Mouse (Mus musculus) kidney, postnatal 0 days (tissue): ENCODE data around the gene Cse1l. TPM values are rescaled to one million over a fixed set of nuclear protein-coding genes. Genes with fewer than 3 reads are reported as not detected.

Source experiments
- ATAC-seq: fragments of 200-750 bp; cut with Nextera tagmentation; replicated peaks from 2 replicates; pipeline ENCODE4 v1.8.0; 2017; ENCODE audit warnings: low read depth, moderate number of reproducible peaks, moderate TSS enrichment, moderate library complexity; ENCODE audit not compliant: low FRiP score
- DNase-seq: peaks from one replicate; pipeline ENCODE4 v3.0.0-alpha.2; 2016; ENCODE audit warnings: low spot score
- H3K27ac ChIP-seq: fragments of 300-500 bp; sonication (generic); 2 replicates; pipeline ENCODE4 v1.5.1; 2014; ENCODE audit warnings: mild to moderate bottlenecking
- H3K27me3 ChIP-seq: fragments of 300-500 bp; sonication (generic); 2 replicates; pipeline ENCODE4 v1.6.1; 2014; ENCODE audit warnings: low read length, mixed read lengths; ENCODE audit not compliant: insufficient read depth
- H3K36me3 ChIP-seq: fragments of 300-500 bp; sonication (generic); 2 replicates; pipeline ENCODE4 v1.6.1; 2014; ENCODE audit warnings: low read length, mixed read lengths; ENCODE audit not compliant: insufficient read depth
- H3K4me1 ChIP-seq: fragments of 300-500 bp; sonication (generic); replicated peaks from 2 replicates; pipeline ENCODE4 v1.6.1; 2014; ENCODE audit warnings: antibody characterized with exemption, low read length, mixed read lengths; ENCODE audit not compliant: insufficient read depth
- H3K4me2 ChIP-seq: fragments of 300-500 bp; sonication (generic); 2 replicates; pipeline ENCODE4 v1.6.1; 2014; ENCODE audit warnings: mild to moderate bottlenecking, low read length, moderate library complexity, mixed read lengths
- H3K4me3 ChIP-seq: fragments of 300-500 bp; sonication (generic); replicated peaks from 2 replicates; pipeline ENCODE4 v1.5.1; 2014; ENCODE audit warnings: low read depth, low read length
- H3K9ac ChIP-seq: fragments of 300-500 bp; sonication (generic); 2 replicates; pipeline ENCODE4 v1.6.1; 2014; ENCODE audit warnings: low read depth, low read length
- H3K9me3 ChIP-seq: fragments of 300-500 bp; sonication (generic); replicated peaks from 2 replicates; pipeline ENCODE4 v1.6.1; 2016; ENCODE audit warnings: low read length, inconsistent platforms, mixed read lengths
- CTCF ChIP-seq: IDR thresholded peaks from 2 replicates; pipeline ENCODE4 v1.5.1; 2016; ENCODE audit warnings: antibody characterized with exemption, low read depth, mild to moderate bottlenecking, moderate library complexity
- WGBS: fragments of 180-500 bp; shearing (Covaris S2); extraction: QIAGEN DNeasy Blood & Tissue Kit; methylation state at CpG from one replicate; pipeline ENCODE4 v1.1.7; 2014; 5-methylcytosine and 5-hydroxymethylcytosine counted together
- polyA plus RNA-seq: library from polyadenylated mRNA; unstranded; fragments of >200 nt; fragmentation: Nextera tagmentation; extraction: Ambion mirVana; gene quantifications from 2 replicates; pipeline ENCODE4 v1.2.1, GENCODE M21; 2015

Gene Cse1l
- polyA plus RNA-seq, 1 experiment from 2014 or later, result 64.2 TPM

DNA sequence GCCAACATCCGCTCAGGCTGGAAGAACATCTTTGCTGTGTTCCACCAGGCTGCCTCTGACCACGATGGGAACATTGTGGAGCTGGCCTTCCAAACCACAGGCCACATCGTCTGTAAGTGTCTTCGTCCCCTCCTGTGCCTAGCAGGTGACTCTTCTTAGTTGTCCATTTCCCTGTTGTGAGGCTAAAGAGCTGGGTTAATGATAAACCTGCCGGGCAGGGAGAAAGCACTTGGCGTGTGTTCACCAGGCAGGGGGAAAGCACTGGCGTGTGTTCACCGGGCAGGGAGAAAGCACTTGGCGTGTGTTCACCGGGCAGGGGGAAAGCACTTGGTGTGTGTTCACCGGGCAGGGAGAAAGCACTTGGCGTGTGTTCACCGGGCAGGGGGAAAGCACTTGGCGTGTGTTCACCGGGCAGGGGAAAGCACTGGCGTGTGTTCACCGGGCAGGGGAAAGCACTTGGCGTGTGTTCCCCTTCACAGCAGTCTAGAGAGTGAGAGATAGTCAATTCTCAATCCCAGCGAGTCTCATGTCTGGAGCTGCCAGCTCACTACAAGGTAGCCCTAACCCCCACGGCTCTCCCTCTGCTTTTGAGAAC, 35.5 kb upstream of the Cse1l start:
- no peak overlapping the region for H3K4me2 ChIP-seq
- no peaks in the 10 kb centered on the region for H3K27me3 ChIP-seq
- no peak overlapping the region for H3K27ac ChIP-seq
- no peak for TF ChIP-seq CTCF
- H3K9ac ChIP-seq, result no peak overlapping the region
- DNase-seq, result peak; percentile 8
- H3K36me3 ChIP-seq, result peaks cover 46% of the 10 kb centered on the region
- WGBS, result 67% methylated on average over 20 of the region's 20 CpGs
- 0 out of 2 replicates have a peak, but pooled peaks have one; percentile 29 for ATAC-seq
- no peaks in the 10 kb centered on the region for H3K9me3 ChIP-seq
- no peaks in the 10 kb centered on the region for H3K4me1 ChIP-seq
- no peak overlapping the region for H3K4me3 ChIP-seq

GRCm38 (mm10) chr2:166870899-166871298, 34.9 kb upstream of the Cse1l start:
- WGBS, result 92% methylated on average over 10 of the region's 10 CpGs
- Histone ChIP-seq H3K27me3 (no peaks in the 10 kb centered on the region), H3K4me1 (no peaks in the 10 kb centered on the region), H3K9me3 (no peaks in the 10 kb centered on the region), H3K36me3 (peaks cover 41% of the 10 kb centered on the region), H3K4me2 (no peak overlapping the region), H3K4me3 (no peak overlapping the region), H3K9ac (no peak overlapping the region), H3K27ac (no peak overlapping the region)
- TF ChIP-seq CTCF, result no peak
- ATAC-seq (no peak), DNase-seq (no peak)

DNA sequence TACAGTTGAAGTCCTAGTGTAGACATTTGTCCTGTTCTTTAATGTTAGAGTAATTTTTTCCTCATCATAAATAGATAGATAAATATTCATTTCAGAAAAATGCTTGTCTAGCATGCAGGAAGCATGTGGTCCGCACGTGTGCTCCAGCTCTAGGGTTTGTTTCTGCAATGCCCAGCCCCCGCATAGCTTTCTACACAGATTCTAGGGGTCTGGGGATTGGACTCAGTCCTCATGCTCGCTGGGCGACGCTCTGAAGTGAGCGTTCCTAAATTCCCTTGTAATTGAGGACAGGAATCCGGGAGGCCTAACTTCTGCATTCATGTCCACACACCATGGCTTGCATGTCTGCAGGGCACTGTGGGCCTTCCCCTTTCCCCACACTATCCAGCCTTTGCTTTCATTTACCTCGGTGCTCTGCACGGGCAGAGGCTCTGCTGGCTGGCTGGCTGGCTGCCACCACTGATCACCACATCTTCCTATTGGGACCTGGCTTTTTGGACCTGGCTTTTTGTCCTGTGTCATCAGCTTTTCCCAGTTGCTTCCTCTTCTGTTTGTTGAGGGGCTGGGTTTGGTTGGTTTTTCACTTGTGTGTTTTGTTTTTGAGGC, 31.1 kb upstream of the Cse1l start:
- peaks cover 27% of the 10 kb centered on the region for H3K36me3 ChIP-seq
- WGBS, result 82% methylated on average over 10 of the region's 10 CpGs
- no peak for DNase-seq

DNA sequence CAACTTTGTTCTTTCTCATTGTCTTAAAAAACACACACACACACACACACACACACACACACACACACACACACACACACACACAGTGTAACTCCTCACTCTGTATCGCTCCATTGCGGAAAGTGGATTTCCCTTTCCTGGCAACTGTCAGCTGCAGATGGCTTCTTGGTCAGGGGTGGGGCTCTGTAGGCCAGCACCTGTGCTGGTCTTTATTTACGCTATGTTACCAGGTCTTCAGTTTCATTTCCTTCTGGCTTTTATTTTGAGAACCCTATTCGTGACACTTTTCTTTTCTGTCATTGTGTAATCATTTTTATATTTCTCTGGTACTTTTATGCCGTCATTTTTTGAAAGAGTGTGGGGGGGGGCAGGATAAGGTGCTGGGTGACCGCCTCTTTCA, 30.3 kb upstream of the Cse1l start:
- TF ChIP-seq CTCF, result no peak
- H3K36me3 ChIP-seq, result peaks cover 27% of the 10 kb centered on the region
- no peak overlapping the region for H3K27ac ChIP-seq
- H3K4me3 ChIP-seq, result no peak overlapping the region
- no peaks in the 10 kb centered on the region for H3K27me3 ChIP-seq
- 93% methylated on average over 6 of the region's 6 CpGs for WGBS
- H3K9me3 ChIP-seq, result no peaks in the 10 kb centered on the region
- H3K4me2 ChIP-seq, result no peak overlapping the region
- ATAC-seq (no peak), DNase-seq (no peak)
- no peaks in the 10 kb centered on the region for H3K4me1 ChIP-seq
- no peak overlapping the region for H3K9ac ChIP-seq

More for the DNA sequence above, 31.1 kb upstream of the Cse1l start:
- no peak for ATAC-seq
- no peaks in the 10 kb centered on the region for H3K9me3 ChIP-seq
- H3K4me2 ChIP-seq, result no peak overlapping the region
- no peak overlapping the region for H3K4me3 ChIP-seq
- H3K9ac ChIP-seq, result no peak overlapping the region
- H3K4me1 ChIP-seq, result no peaks in the 10 kb centered on the region
- no peak overlapping the region for H3K27ac ChIP-seq
- no peak for TF ChIP-seq CTCF
- no peaks in the 10 kb centered on the region for H3K27me3 ChIP-seq

DNA sequence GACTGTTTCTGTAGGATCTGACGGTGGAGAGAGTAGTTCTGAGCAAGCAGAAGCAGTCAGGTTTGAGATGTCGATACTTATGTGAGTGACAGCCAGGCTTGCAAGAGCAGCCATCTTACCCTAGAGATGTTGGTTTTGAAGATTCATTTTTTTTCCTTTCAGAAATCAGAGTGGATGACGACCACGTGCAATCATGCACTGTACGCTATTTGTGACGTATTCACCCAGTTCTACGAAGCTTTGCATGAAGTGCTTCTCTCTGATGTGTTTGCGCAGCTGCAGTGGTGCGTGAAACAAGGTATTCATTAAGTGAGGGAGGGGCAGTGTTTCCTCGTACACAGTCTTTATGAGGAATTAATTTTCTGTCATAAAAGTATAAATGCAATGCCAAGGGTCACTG, 29.5 kb upstream of the Cse1l start:
- DNase-seq (no peak), ATAC-seq (no peak)
- Histone ChIP-seq H3K9ac (no peak overlapping the region), H3K27me3 (no peaks in the 10 kb centered on the region), H3K4me1 (no peaks in the 10 kb centered on the region), H3K36me3 (peaks cover 30% of the 10 kb centered on the region), H3K4me3 (no peak overlapping the region), H3K27ac (no peak overlapping the region), H3K4me2 (no peak overlapping the region), H3K9me3 (no peaks in the 10 kb centered on the region)
- no peak for TF ChIP-seq CTCF
- WGBS, result 75% methylated on average over 10 of the region's 10 CpGs

GRCm38 (mm10) chr2:166885066-166885465, 20.8 kb upstream of the Cse1l start:
- Histone ChIP-seq H3K4me1 (no peaks in the 10 kb centered on the region), H3K9me3 (no peaks in the 10 kb centered on the region), H3K27ac (no peak overlapping the region), H3K27me3 (no peaks in the 10 kb centered on the region), H3K4me2 (no peak overlapping the region), H3K4me3 (no peak overlapping the region), H3K9ac (no peak overlapping the region), H3K36me3 (peaks cover 12% of the 10 kb centered on the region; the same call in 1 of the 2 replicates)
- no peak for TF ChIP-seq CTCF
- ATAC-seq (no peak), DNase-seq (no peak)
- WGBS, result 83% methylated on average over 7 of the region's 7 CpGs
